ENCODE assay signal across 18 mouse cellular contexts in genomic region chr2:129184853-129185252, GRCm38 (mm10).
"Had no signal": no experiment of that assay in that cellular context is flagged by ENCODE, and none has a peak within 500 bp of the region (broad histone marks: within the 10 kb centered on the region; RNA-seq: fewer than 3 reads in every experiment).

No protein-coding gene starts in this region.

- H3K4me2 ChIP-seq: limb, embryonic 12.5 days; limb, embryonic 15.5 days; liver, embryonic 11.5 days; lung, embryonic 14.5 days; midbrain, embryonic 11.5 days; neural tube, embryonic 13.5 days had no signal

- H3K27ac ChIP-seq: limb, embryonic 12.5 days; limb, embryonic 15.5 days; liver, embryonic 14.5 days; neural tube, embryonic 13.5 days had no signal

- ATAC-seq: intestine, embryonic 16.5 days; liver, postnatal 0 days had no signal

- DNase-seq: kidney, adult 18-20 months; kidney, adult 9 months; kidney, postnatal 14 days; kidney, postnatal 4 days; liver, postnatal 0 days; lung, embryonic 14.5 days; midbrain, embryonic 14.5 days; retina, postnatal 1 day; spleen, adult 18-20 months; thymus, adult 18-20 months; thymus, postnatal 14 days had no signal

- H3K4me1 ChIP-seq: limb, embryonic 12.5 days; neural tube, embryonic 13.5 days had no signal

- H3K27me3 ChIP-seq: limb, embryonic 12.5 days; limb, embryonic 15.5 days; neural tube, embryonic 13.5 days had no signal

- H3K4me3 ChIP-seq: limb, embryonic 12.5 days; limb, embryonic 15.5 days; neural tube, embryonic 13.5 days had no signal

- H3K9ac ChIP-seq: limb, embryonic 12.5 days; limb, embryonic 15.5 days; liver, embryonic 14.5 days; liver, postnatal 0 days; lung, embryonic 14.5 days; neural tube, embryonic 13.5 days had no signal

- H3K36me3 ChIP-seq: limb, embryonic 12.5 days; limb, embryonic 15.5 days; neural tube, embryonic 13.5 days had no signal

- H3K9me3 ChIP-seq: limb, embryonic 15.5 days had no signal
